In genomic region chr6:134026264-134026663, GRCm38 (mm10) we compare ENCODE assay signal across 23 mouse cellular contexts. TPM values are rescaled to one million over a fixed set of nuclear protein-coding genes. Genes with fewer than 3 reads are reported as not detected.
DNase-seq lines count a peak whose midpoint lies in the region; ATAC-seq and TF ChIP-seq lines count a peak whose summit lies in the region.
"Had no signal": no experiment of that assay in that cellular context is flagged by ENCODE, and none has a peak within 500 bp of the region (broad histone marks: within the 10 kb centered on the region; RNA-seq: fewer than 3 reads in every experiment).

No protein-coding gene starts in this region.

- no peak overlapping the region for H3K4me3 ChIP-seq in gastrocnemius, adult 2 months
- H3K4me3 ChIP-seq: embryonic facial prominence, embryonic 13.5 days; embryonic facial prominence, embryonic 15.5 days; erythroblast, embryonic 14.5 days; forebrain, embryonic 10.5 days; forebrain, embryonic 12.5 days had no signal

- peak; percentile 76 for ATAC-seq in megakaryocyte, adult 5-6 weeks (ENCODE audit: poor library complexity, severe bottlenecking)
- ATAC-seq: forebrain, embryonic 14.5 days; forebrain, embryonic 16.5 days had no signal

- TF ChIP-seq CTCF in gastrocnemius, adult 2 months (IDR thresholded peaks at IDR 0.05): no peak

- no peak overlapping the region for H3K27ac ChIP-seq in gastrocnemius, adult 2 months
- H3K27ac ChIP-seq: embryonic facial prominence, embryonic 13.5 days; embryonic facial prominence, embryonic 15.5 days; forebrain, embryonic 10.5 days; forebrain, embryonic 12.5 days had no signal

- intact Hi-C loops in gastrocnemius, adult 2 months (cut with DNase I): no loop called here

- peak; percentile 56 for DNase-seq in adrenal gland, adult 2 months
- no peak for DNase-seq in adrenal gland, adult 18-20 months (ENCODE audit: low spot score in 2 of 2)
- DNase-seq in heart, adult 11 months: peak; percentile 10
- DNase-seq in heart, adult 18-20 months: no peak
- DNase-seq in 416B (ENCODE audit: low read depth): peak; percentile 35
- DNase-seq in right cerebral cortex, postnatal 14 days: no peak
- no peak for DNase-seq in gastrocnemius, adult 2 months
- DNase-seq: adrenal gland, postnatal 25 days; cerebellum, adult 11 months; cerebellum, adult 18-20 months; cerebellum, adult 8-10 months; cerebellum, adult 9-11 months; cerebellum, postnatal 14 days; cerebellum, postnatal 36 days; embryo, embryonic 11 days had no signal

RNA-seq across cellular contexts. Expression of gene Etv6, which starts 9.2 kb away (rescaled TPM):
- 10 to 100 TPM; 33.0 to 60.5 TPM for total RNA-seq in adrenal gland, adult 2 months (2021)
- polyA plus RNA-seq in adrenal gland, adult 2 months (2012; rRNA removed): 34.1 and 36.5 TPM in 2 replicates
- total RNA-seq in adrenal gland, adult 18-20 months (2021): 10 to 100 TPM; 32.6 to 55.2 TPM
- total RNA-seq in heart, adult 18-20 months (2021): 10 to 100 TPM; 11.3 to 12.1 TPM
- total RNA-seq in megakaryocyte, adult 5-6 weeks (2015): 51.9 and 66.7 TPM in 2 replicates
- total RNA-seq in megakaryocyte, adult 5-6 weeks (2017): 32.9 and 42.3 TPM in 2 replicates
- total RNA-seq in gastrocnemius, adult 2 months (2021): 10 to 100 TPM in 1 of 2 experiments, 1 to 10 TPM in 1; 6.7 to 10.8 TPM

Comparison
In these comparisons a context has a peak if more than half of its experiments do, and no peak if none do; other contexts are left out.
1. DNase-seq: peak in adrenal gland, adult 2 months (single experiment), heart, adult 11 months (single experiment) and 416B (single experiment); none in adrenal gland, adult 18-20 months (0 of 2), heart, adult 18-20 months (0 of 2), right cerebral cortex, postnatal 14 days (single experiment) and gastrocnemius, adult 2 months (single experiment).